Mouse (Mus musculus): ENCODE data around the gene Zbed5.

GRCm38 (mm10) chr5:129875098-129875497 is 20.4 kb upstream of the Zbed5 start:
- TF ChIP-seq CTCF (IDR thresholded peaks at IDR 0.05; ENCODE audit: extremely low read depth, insufficient read length, insufficient replicate concordance, low read depth, low read length) (no peak), POLR2A (IDR thresholded peaks at IDR 0.05; ENCODE audit: low read depth, low read length) (no peak)
